9 mouse cellular contexts compared by ENCODE assay signal in genomic region chr5:142313944-142314343, GRCm38 (mm10).
DNase-seq lines count a peak whose midpoint lies in the region; ATAC-seq and TF ChIP-seq lines count a peak whose summit lies in the region.
"Had no signal": no experiment of that assay in that cellular context is flagged by ENCODE, and none has a peak within 500 bp of the region (broad histone marks: within the 10 kb centered on the region; RNA-seq: fewer than 3 reads in every experiment).

No protein-coding gene starts in this region.

- peaks cover 13% of the 10 kb centered on the region for H3K4me1 ChIP-seq in cerebellum, adult 2 months (ENCODE audit: control insufficient read depth, insufficient read depth, low read length)
- H3K4me1 ChIP-seq in neural tube, embryonic 15.5 days, result no peaks in the 10 kb centered on the region

- 15% methylated on average over 8 of the region's 8 CpGs for WGBS in cerebellum, adult 2 months
- 77% methylated on average over 8 of the region's 8 CpGs for WGBS in neural tube, embryonic 15.5 days

- no peaks in the 10 kb centered on the region for H3K9me3 ChIP-seq in neural tube, embryonic 15.5 days (replicated peaks)

- H3K36me3 ChIP-seq in neural tube, embryonic 15.5 days, result no peaks in the 10 kb centered on the region

- no peak for TF ChIP-seq CTCF in cerebellum, adult 2 months (IDR thresholded peaks at IDR 0.05; ENCODE audit: borderline replicate concordance, insufficient read depth, low read depth, low read length)

- ATAC-seq in neural tube, embryonic 15.5 days (ENCODE audit: low FRiP score), result no peak

- H3K4me2 ChIP-seq in neural tube, embryonic 15.5 days, result no peak overlapping the region

- TF ChIP-seq POLR2A in cerebellum, adult 2 months (IDR thresholded peaks at IDR 0.05; ENCODE audit: borderline replicate concordance, insufficient read depth, low read length), result no peak

- no peaks in the 10 kb centered on the region for H3K27me3 ChIP-seq in cerebellum, adult 2 months (ENCODE audit: control insufficient read depth, insufficient read depth, low read length)
- no peaks in the 10 kb centered on the region for H3K27me3 ChIP-seq in neural tube, embryonic 15.5 days (replicated peaks)

- H3K4me3 ChIP-seq in cerebellum, adult 2 months (replicated peaks; ENCODE audit: insufficient read depth, low read depth, low read length), result no peak overlapping the region
- no peak overlapping the region for H3K4me3 ChIP-seq in neural tube, embryonic 15.5 days (replicated peaks)

- H3K9ac ChIP-seq in neural tube, embryonic 15.5 days (replicated peaks), result no peak overlapping the region

- DNase-seq in layer of hippocampus, adult 11-12 months (ENCODE audit: low spot score), result peak; percentile 47
- DNase-seq in layer of hippocampus, postnatal 10 days (ENCODE audit: low spot score in 2 of 2), result no peak
- DNase-seq in cerebellum, adult 2 months, result peak; percentile 54 to 77
- DNase-seq in heart, adult 9 months (ENCODE audit: low spot score in 2 of 2), result peak; percentile 44 to 64
- DNase-seq in right cerebral cortex, postnatal 25 days, result peak; percentile 73
- no peak for DNase-seq in spleen, postnatal 14 days (ENCODE audit: low spot score in 2 of 2)
- no peak for DNase-seq in kidney, adult 8-10 months

- H3K27ac ChIP-seq in cerebellum, adult 2 months (ENCODE audit: insufficient read depth, low read length), result no peak overlapping the region
- no peak overlapping the region for H3K27ac ChIP-seq in neural tube, embryonic 15.5 days (replicated peaks)
- H3K27ac ChIP-seq: macrophage had no signal

Comparison
In these comparisons a context has a peak if more than half of its experiments do, and no peak if none do; other contexts are left out.
1. DNase-seq: peak in layer of hippocampus, adult 11-12 months (single experiment), cerebellum, adult 2 months (2 of 2), heart, adult 9 months (2 of 2) and right cerebral cortex, postnatal 25 days (single experiment); none in layer of hippocampus, postnatal 10 days (0 of 2), spleen, postnatal 14 days (0 of 2) and kidney, adult 8-10 months (0 of 2).